Mouse (Mus musculus) splenic B cell, adult 2 months (primary cell): ENCODE results near the gene Nr4a2.

Experiments
- DNase-seq: peaks from one replicate; pipeline ENCODE4 v3.0.0-alpha.2; 2011; ENCODE audit warnings: low read depth, low spot score
- H3K27me3 ChIP-seq: 2 replicates; pipeline ENCODE4 v1.6.1; 2012; ENCODE audit warnings: mild to moderate bottlenecking, low read length, moderate library complexity, mixed read lengths; ENCODE audit not compliant: control insufficient read depth, poor library complexity, insufficient read depth, severe bottlenecking
- H3K36me3 ChIP-seq: 2 replicates; pipeline ENCODE4 v1.6.1; 2012; ENCODE audit warnings: mild to moderate bottlenecking, low read length, moderate library complexity, mixed read lengths; ENCODE audit not compliant: control insufficient read depth, poor library complexity, insufficient read depth, severe bottlenecking

The Nr4a2 gene

GRCm38 (mm10) chr2:57115864-57116365 lies 7.9 kb downstream of the Nr4a2 start:
- Histone ChIP-seq H3K36me3 (no peaks in the 10 kb centered on the region), H3K27me3 (peaks cover 2% of the 10 kb centered on the region)
- peak; percentile 30 for DNase-seq

GRCm38 (mm10) chr2:57115181-57115863 lies 8.5 kb downstream of the Nr4a2 start:
- no peaks in the 10 kb centered on the region for H3K36me3 ChIP-seq
- peaks cover 2% of the 10 kb centered on the region for H3K27me3 ChIP-seq

DNA sequence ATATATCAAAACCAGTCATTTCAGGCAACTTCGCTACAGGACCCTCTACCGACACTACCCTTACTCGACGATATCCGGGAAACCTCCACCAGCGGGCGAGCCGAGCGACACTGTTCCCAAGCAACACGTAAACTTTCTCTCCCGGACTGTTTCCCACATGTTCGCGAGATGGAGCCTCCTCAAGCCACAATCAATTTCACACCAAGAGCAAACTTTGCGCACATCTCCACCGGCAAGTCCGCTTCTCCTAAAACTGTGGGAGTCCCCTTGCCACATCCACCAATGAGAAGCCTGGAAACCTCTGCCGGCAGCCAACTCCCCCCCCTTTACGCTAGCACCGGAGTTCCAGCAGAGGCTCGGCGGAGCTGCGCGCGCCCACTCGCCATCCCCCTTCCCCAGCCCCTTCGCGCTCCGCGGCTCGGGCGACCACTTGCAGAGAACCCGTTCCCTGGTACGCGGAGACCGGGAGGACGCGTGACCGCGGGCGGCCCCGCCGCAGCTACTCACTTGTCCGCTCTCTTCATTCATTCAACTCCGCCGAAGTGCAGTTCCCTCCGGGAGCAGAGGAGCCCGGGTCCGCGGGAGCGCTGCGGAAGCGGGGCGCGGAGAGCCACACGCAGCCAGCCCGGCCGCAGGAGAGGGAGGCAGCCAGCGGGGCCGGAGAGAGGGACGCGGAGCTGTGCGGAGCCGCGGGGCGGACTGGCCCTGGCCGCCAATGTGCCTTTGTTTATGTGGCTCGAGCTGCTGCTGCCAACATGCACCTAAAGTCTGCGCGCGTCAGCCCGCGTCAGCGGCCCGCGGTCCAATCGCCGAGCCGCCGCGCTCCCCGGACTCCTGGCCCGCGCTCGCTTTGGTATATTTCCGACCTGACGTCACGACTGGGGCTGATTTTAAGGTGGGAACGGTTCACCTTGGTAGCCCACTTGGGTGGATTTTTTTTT lies 9.3 kb downstream of the Nr4a2 start:
- peak; percentile 85 for DNase-seq
- Histone ChIP-seq H3K27me3 (peaks cover 2% of the 10 kb centered on the region), H3K36me3 (no peaks in the 10 kb centered on the region)

More at GRCm38 (mm10) chr2:57115181-57115863, 8.5 kb downstream of the Nr4a2 start:
- peak; percentile 22 for DNase-seq

- H3K27me3 ChIP-seq, result peaks cover 2% of the 10 kb centered on the region
- no peak for DNase-seq
These were observed 10.4 kb downstream of the Nr4a2 start for GRCm38 (mm10) chr2:57113431-57113830.

DNA sequence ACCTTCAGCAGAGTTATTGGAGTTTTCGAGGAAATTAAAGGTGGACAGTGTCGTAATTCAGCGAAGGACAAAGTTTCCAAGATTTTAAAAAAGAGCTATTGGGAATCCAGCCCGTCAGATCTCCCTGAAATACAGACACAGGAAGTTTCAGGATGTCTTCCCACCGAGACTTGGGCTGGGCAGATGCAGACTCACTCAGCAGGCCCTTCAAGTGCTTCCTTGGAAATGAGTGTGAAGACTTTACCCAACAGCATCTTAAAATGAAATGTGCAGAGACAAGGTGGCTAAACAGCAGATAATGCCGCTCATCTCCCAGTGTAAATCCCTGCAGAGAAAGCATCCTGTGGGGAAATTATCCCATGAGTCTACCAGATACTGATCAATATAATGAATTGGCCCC lies 10.9 kb downstream of the Nr4a2 start:
- DNase-seq, result no peak
- peaks cover 2% of the 10 kb centered on the region for H3K27me3 ChIP-seq
- no peaks in the 10 kb centered on the region for H3K36me3 ChIP-seq

More at GRCm38 (mm10) chr2:57113431-57113830, 10.4 kb downstream of the Nr4a2 start:
- H3K36me3 ChIP-seq, result no peaks in the 10 kb centered on the region

DNA sequence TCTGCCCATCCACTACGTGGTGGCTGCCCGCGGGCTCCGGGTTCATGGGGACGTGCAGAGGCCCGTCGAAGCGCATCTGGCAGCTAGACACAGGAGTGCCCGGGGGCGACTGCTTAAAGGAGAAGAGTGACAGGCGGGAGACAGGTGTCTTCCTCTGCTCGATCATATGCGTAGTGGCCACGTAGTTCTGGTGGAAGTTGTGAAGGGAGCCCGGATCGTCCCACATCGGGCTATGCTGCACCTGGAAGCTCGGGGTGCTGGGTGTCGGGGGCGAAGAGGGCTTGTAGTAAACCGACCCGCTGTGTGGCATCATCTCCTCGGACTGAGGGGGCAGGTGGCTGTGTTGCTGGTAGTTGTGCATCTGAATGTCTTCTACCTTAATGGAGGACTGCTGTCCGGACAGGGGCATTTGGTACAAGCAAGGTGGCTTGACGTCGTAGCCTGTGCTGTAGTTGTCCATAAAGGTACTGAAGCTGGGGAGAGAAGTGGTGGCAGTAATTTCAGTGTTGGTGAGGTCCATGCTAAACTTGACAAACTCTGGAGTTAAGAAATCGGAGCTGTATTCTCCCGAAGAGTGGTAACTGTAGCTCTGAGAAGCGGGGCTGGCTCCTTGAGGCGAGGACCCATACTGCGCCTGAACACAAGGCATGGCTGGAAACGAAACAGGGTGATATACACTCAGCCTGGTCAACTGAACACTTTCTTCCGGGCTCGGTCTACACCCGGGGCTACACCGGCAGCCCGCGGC lies 11.8 kb downstream of the Nr4a2 start:
- Histone ChIP-seq H3K27me3 (peaks cover 2% of the 10 kb centered on the region), H3K36me3 (no peaks in the 10 kb centered on the region)
- DNase-seq, result no peak

GRCm38 (mm10) chr2:57111011-57111790 lies 12.6 kb downstream of the Nr4a2 start:
- Histone ChIP-seq H3K36me3 (no peaks in the 10 kb centered on the region), H3K27me3 (peaks cover 2% of the 10 kb centered on the region)
- DNase-seq, result no peak

GRCm38 (mm10) chr2:57110401-57110800 lies 13.4 kb downstream of the Nr4a2 start:
- DNase-seq, result no peak
- Histone ChIP-seq H3K36me3 (no peaks in the 10 kb centered on the region), H3K27me3 (peaks cover 2% of the 10 kb centered on the region)

DNA sequence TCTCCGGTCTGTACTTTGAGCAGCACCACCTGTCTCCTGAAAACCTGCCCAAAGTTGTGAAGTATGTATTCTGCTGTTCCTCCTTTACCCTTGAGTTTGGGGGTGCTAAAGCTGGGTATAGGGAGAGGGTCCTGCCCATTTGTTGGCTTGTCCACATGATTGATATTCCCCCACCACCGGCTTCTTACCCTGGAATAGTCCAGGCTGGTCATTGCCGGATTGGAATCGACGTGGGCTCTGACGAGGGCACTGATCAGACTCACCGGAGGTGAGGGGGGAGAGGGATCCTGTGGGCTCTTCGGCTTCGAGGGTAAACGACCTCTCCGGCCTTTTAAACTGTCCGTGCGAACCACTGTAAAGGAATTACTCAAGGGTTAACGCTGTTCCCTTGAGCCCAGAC lies 13.9 kb downstream of the Nr4a2 start:
- peaks cover 2% of the 10 kb centered on the region for H3K27me3 ChIP-seq
- no peak for DNase-seq
- H3K36me3 ChIP-seq, result no peaks in the 10 kb centered on the region

DNA sequence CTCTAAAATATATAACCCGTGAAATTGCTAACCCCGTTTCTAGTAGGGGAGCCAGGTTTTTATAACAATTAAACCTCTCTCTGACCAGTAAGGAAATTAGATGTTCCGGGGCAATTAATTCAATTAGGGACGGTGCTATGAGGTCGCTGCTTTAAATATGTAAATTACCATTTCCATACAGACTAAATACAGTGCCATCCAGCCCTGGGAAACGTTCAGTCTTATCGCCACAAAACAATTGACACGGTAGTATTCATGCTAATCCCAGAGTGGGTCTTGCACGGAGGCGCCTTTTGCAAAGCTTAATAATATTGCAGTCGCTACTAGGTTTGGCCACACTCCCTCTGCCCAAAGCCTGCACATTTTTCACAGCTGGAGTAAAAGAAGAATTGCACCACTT lies 14.5 kb downstream of the Nr4a2 start:
- Histone ChIP-seq H3K27me3 (peaks cover 2% of the 10 kb centered on the region), H3K36me3 (no peaks in the 10 kb centered on the region)
- DNase-seq, result no peak

DNA sequence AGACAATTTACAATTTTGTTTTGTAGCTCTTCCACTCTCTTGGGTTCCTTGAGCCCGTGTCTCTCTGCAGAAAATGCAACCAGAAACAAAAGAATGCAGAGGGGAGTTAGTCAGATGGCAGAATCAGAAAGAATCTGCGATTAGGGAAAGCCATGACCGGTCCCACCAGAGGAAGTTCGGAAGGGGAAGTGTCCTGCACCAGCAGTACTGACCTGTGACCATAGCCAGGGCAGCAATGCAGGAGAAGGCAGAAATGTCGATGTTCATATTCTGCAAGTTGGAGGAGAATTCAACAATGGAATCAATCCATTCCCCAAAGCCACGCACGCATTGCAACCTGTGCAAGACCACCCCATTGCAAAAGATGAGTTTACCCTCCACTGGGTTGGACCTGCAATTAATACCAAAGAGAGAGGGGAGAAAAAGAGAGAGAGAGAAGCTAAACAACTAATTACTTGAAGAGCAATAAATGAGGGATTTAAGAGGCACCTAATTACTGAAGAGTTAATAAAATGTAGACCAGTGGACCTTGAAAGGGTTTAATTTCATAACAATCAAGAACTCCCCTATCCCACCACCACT lies 15.4 kb downstream of the Nr4a2 start:
- Histone ChIP-seq H3K36me3 (no peaks in the 10 kb centered on the region), H3K27me3 (peaks cover 2% of the 10 kb centered on the region)
- no peak for DNase-seq

DNA sequence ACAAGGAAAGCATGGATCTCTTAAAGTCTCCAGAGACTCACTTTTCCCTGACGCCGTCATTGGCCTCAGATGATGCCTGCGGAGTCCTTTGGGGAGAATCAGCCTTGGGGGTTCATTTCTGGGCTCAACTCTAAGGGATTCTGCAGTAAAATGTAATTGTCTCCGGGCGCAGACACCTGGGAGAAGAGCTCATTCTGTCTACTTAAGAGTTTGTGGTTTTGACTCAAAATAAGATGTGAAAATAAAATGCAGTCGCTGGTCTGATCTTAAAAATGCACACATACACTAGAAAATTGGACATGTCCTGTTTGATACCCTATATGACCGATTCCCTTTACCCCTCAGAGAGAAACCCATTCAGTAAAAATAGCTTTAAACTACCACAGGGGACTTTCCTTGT lies 18.4 kb downstream of the Nr4a2 start:
- no peaks in the 10 kb centered on the region; the same call in 1 of the 2 replicates for H3K27me3 ChIP-seq
- DNase-seq, result no peak
- H3K36me3 ChIP-seq, result no peaks in the 10 kb centered on the region

DNA sequence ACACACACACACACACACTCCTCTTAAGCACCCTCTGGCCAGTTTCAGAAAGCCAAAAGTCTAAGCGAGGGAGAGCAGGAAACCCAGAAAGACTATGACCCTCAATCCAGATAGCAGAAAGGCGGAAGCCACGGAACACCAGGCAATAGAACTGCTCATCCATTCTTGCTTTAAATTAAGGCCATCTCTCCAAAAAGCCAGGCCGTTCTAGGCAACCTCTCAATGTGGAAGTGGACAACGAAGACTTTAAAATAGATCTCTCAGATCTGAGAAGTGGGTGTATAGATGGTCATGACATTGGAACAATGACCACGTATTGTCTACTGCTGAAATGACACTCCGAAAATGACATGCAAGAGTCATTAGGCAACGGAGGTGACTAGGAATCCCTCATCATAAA lies 19.1 kb downstream of the Nr4a2 start:
- Histone ChIP-seq H3K27me3 (no peaks in the 10 kb centered on the region; the same call in 1 of the 2 replicates), H3K36me3 (no peaks in the 10 kb centered on the region)
- no peak for DNase-seq
